ENCODE assay signal across 10 mouse cellular contexts in the genomic region with DNA sequence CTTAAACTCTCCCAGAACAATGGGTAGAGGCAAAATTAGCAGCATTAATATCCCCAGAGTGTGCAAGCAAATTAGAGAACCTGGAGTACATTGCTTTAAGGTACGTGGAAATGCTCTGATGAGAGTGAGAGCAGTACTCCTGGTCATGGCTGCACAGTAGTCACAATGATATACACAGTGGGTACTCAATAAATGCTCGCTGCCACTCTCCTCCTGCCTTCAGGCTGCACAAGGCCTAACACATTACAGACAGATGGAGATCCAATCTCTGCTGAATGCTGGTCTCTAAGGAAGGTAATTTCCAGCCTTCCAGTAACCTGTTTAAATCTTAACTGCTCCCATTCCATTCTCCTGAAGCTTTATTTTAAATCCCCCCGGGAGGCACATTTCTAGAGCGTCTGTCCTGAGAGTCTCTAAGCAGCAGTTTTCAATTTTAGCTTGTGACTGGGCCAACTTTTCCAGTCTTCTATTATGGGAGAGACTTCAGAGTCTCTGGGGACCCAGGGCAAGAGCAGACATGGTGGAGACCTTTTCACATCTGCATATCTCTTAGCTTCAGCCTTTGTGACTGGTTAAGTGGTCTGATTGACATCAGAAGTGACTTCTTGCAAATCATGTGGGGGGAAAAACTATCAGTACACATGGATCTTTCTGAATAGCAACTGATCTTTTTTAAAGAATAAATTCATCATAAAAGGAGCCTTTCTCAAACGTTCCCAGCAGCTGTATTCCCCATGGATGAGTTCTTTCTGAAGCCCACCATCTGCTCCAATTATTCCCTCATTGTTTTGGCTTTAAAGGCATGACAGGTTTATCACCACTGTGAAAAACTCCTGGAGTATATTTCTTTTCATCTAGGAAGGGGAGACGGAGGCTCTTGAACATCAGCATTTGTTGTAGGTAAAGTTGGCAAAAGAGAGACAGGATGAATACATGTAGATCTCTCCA.
DNase-seq lines count a peak whose midpoint lies in the region; ATAC-seq lines count a peak whose summit lies in the region.
"Had no signal": no experiment of that assay in that cellular context is flagged by ENCODE, and none has a peak within 500 bp of the region (broad histone marks: within the 10 kb centered on the region; RNA-seq: fewer than 3 reads in every experiment).

No protein-coding gene starts in this region.

- no peaks in the 10 kb centered on the region for H3K9me3 ChIP-seq in embryonic facial prominence, embryonic 10.5 days
- no peaks in the 10 kb centered on the region for H3K9me3 ChIP-seq in hindbrain, embryonic 11.5 days (ENCODE audit: control insufficient read depth, low read length)
- no peaks in the 10 kb centered on the region for H3K9me3 ChIP-seq in midbrain, embryonic 12.5 days

- H3K27me3 ChIP-seq in embryonic facial prominence, embryonic 10.5 days (replicated peaks; ENCODE audit: low read depth, poor library complexity, severe bottlenecking), result no peaks in the 10 kb centered on the region
- H3K27me3 ChIP-seq in hindbrain, embryonic 11.5 days (ENCODE audit: control insufficient read depth, insufficient read depth, low read length), result no peaks in the 10 kb centered on the region
- H3K27me3 ChIP-seq in midbrain, embryonic 12.5 days, result no peaks in the 10 kb centered on the region

- no peak overlapping the region for H3K4me3 ChIP-seq in embryonic facial prominence, embryonic 10.5 days
- no peak overlapping the region for H3K4me3 ChIP-seq in hindbrain, embryonic 11.5 days (ENCODE audit: low read depth, low read length)
- no peak overlapping the region for H3K4me3 ChIP-seq in midbrain, embryonic 12.5 days

- peaks cover 22% of the 10 kb centered on the region for H3K4me1 ChIP-seq in embryonic facial prominence, embryonic 10.5 days
- 0 out of 2 replicates have a peak, but pooled peaks cover 8% of the 10 kb centered on the region for H3K4me1 ChIP-seq in hindbrain, embryonic 11.5 days (replicated peaks; ENCODE audit: control insufficient read depth, insufficient read depth, low read length)
- H3K4me1 ChIP-seq in midbrain, embryonic 12.5 days, result peaks cover 21% of the 10 kb centered on the region

- ATAC-seq in hindbrain, embryonic 11.5 days (ENCODE audit: low FRiP score), result peak; percentile 72
- peak; percentile 72 for ATAC-seq in midbrain, embryonic 12.5 days (ENCODE audit: low FRiP score, low read depth)
- ATAC-seq in megakaryocyte-erythroid progenitor cell, adult 5-6 weeks (replicated peaks; ENCODE audit: low FRiP score, low TSS enrichment, poor library complexity, severe bottlenecking), result no peak

- peak; percentile 45 for DNase-seq in embryo, embryonic 10.5 days (ENCODE audit: low spot score)
- DNase-seq in embryo, embryonic 10 days (ENCODE audit: low spot score), result no peak
- peak; percentile 15 for DNase-seq in embryonic facial prominence, embryonic 10.5 days (ENCODE audit: low spot score)
- DNase-seq in hindbrain, embryonic 11.5 days (ENCODE audit: low spot score), result peak; percentile 32
- DNase-seq in natural killer cell, adult 2 months (ENCODE audit: low spot score in 2 of 2), result no peak
- no peak for DNase-seq in left cerebral cortex, postnatal 10 days (ENCODE audit: extremely low spot score in 1 of 2, low spot score in 2 of 2)
- DNase-seq: lung, adult 18-20 months had no signal

- no peak overlapping the region for H3K9ac ChIP-seq in hindbrain, embryonic 11.5 days (ENCODE audit: low read depth, low read length)
- no peak overlapping the region for H3K9ac ChIP-seq in midbrain, embryonic 12.5 days (replicated peaks)

- H3K4me2 ChIP-seq in hindbrain, embryonic 11.5 days (replicated peaks; ENCODE audit: low read depth, low read length), result no peak overlapping the region
- no peak overlapping the region for H3K4me2 ChIP-seq in midbrain, embryonic 12.5 days (replicated peaks)
- H3K4me2 ChIP-seq: heart, embryonic 11.5 days had no signal

- H3K27ac ChIP-seq in embryonic facial prominence, embryonic 10.5 days (replicated peaks), result peak overlapping the region; percentile 73
- H3K27ac ChIP-seq in hindbrain, embryonic 11.5 days (ENCODE audit: low read depth, low read length), result peak overlapping the region; percentile 70
- H3K27ac ChIP-seq in midbrain, embryonic 12.5 days (replicated peaks), result peak overlapping the region; percentile 74

- no peaks in the 10 kb centered on the region for H3K36me3 ChIP-seq in embryonic facial prominence, embryonic 10.5 days (replicated peaks)
- no peaks in the 10 kb centered on the region for H3K36me3 ChIP-seq in hindbrain, embryonic 11.5 days (ENCODE audit: control insufficient read depth, insufficient read depth, low read length)
- H3K36me3 ChIP-seq in midbrain, embryonic 12.5 days, result no peaks in the 10 kb centered on the region

- WGBS in embryonic facial prominence, embryonic 10.5 days, result 47% methylated on average over 6 of the region's 6 CpGs
- 42% methylated on average over 6 of the region's 6 CpGs for WGBS in hindbrain, embryonic 11.5 days
- WGBS in midbrain, embryonic 12.5 days, result 39% methylated on average over 6 of the region's 6 CpGs

- intact Hi-C loops in left cerebral cortex, postnatal 10 days (cut with DNase I), result no loop called here

Comparison
In these comparisons a context has a peak if more than half of its experiments do, and no peak if none do; other contexts are left out.
1. DNase-seq: peak in embryo, embryonic 10.5 days (single experiment), embryonic facial prominence, embryonic 10.5 days (single experiment) and hindbrain, embryonic 11.5 days (single experiment); none in embryo, embryonic 10 days (single experiment), natural killer cell, adult 2 months (0 of 2) and left cerebral cortex, postnatal 10 days (0 of 2).
2. Peak in every context shown above with its lines, with median percentiles within 50 percentile points of each other: H3K27ac ChIP-seq.